Mouse (Mus musculus): ENCODE data around the gene Gm10837.
A peak's percentile ranks its signal among the peaks of the same experiment; 100 is the strongest.

Gene Gm10837

GRCm38 (mm10) chr14:122479461-122480109 lies 10.8 kb upstream of the Gm10837 start:
- no peak for DNase-seq

DNA sequence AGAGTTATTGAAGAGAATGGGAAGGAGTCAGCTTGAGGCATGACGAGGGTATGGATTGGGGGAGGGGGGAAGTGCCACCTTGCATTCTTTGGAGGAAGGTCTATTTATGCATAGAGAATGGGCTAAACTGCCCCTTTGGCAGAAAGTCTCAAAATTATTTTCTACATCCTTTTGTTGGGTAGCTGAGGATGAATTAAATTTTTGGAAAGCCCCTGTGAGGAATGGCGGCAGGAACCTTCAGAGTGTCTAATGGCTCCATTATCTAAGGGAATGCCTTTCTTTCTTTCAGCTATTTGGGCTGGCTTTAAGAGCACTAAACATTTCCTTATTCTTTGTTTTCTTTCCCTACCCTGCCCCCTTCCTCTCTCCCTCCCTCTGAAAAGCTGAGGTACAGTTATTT lies 10.0 kb upstream of the Gm10837 start:
- DNase-seq, result no peak

- no peak for DNase-seq
These were observed 9.2 kb upstream of the Gm10837 start for GRCm38 (mm10) chr14:122481181-122481580.

DNA sequence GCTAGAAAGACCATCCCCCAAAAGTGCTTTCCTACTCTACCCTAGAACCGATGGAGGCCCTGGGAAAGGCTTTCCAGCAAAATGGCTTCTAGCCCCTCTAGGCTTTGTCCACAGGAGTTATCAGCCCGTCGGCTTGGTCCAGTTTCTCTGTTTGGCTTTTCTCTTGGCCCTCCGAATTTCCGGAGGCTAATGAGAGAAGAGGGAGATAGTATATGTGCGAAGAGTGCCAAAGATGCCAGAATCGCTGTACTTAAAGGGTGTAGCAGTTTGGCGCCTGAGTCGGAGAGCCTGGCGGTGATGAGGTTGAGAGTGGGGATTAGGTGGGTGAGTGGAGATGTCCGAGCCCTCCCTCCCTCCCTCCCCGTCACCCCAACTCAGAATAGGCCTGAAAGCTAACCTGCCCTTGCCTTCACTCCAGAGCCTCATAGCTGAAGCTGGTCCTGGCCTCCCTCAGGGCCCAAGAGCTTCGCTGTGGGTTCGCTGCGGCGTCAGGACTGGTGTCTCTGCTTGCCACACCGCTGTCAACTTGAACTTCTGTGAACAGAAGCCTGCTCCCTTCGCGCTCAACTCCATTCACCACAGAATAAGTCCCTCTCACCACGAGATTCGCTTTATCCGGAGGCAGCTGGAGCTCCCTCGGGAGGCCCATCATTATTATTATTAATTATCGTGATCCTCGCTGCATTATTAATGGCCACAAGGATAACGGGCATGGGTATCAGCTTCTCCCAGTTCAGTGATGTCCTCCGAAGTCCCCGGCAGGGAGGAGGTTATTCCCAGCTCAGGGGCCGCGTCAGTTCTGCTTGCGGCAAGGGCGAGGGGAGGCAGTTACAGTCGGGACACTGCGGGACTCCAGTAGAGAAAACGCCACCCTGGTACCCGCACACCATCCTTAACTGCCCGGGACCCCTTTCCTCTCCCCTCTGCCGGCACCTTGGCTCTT lies 8.0 kb upstream of the Gm10837 start:
- no peak for DNase-seq

GRCm38 (mm10) chr14:122483024-122483385 lies 7.4 kb upstream of the Gm10837 start:
- DNase-seq, result no peak

GRCm38 (mm10) chr14:122483556-122484421 lies 6.6 kb upstream of the Gm10837 start:
- no peak for DNase-seq

DNA sequence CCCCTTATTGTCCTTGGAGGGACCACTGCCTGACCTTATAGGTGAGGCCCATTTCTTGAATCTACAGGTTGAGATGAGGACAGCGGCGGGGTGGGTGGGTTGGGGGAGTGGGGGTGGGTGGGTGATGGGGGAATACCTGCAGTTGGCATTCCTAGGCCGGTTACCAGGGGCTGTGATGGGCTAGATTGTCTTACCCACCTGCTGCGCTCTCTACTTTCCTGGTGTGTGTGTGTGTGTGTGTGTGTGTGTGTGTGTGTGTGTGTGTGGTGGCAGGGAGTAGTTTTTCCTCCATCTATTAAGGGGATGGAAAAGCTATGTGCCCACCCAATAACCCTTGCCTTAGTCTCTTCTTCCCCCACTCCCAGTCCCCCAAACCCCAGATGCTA lies 5.9 kb upstream of the Gm10837 start:
- no peak for DNase-seq

DNA sequence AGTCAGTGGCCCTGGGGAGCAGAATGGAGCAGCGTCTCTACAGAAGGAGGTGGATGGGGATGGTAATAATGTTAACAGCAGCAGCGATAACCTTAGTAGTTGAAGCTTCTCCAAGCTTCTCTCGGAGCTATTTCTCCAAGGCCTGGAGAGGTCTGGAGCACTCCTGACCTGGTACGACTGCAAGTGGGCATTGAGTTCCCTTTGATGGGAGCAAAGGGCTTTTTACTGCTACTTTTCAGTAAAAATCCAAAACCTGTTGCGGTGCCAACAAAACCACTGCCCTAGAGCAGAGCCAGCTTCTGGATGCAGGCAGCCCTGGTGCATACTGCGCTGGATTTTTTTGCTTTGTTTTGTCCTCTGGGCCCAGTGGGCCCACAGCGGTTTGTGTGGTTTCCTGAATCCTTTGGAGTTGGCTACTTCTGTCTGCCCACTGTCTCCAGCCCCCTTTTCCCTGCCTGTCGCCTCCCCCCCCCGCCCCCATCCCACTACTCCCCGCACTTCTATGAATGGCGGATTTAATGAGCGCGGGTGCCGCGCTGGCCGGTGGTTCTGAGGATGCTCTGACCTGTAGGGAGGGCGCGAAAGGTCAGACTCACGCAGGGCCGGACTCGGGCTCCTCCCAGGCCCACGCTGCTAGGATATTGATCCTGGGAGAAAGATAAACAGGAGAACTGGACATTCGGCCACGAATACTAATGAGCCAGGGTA lies 5.4 kb upstream of the Gm10837 start:
- no peak for DNase-seq

DNA sequence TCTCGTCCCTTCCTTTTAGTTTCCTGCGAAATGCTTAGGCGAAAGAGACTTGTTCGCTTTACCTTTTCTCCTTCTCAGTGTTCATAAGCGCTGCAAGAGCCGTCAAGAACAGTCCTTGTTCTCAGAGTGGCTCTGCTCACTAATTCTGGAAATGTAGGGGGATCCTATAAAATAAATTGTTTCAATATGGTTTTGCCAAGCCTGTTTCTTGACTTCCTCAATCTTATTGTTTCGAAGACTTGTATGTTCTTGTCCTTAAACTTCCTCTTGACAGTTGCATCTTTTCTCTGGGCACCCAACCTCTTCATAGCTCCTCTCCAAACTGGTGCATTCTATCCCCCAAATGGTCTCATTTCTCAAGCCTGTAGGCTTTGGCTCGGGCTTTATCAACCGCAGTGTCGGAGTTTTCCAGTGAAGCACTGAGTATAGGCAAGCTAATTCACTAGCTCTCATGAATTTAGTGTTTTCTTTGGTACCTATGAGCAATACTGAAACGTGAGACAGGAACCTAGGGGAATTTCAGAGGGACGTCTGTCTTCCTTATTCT lies 4.7 kb upstream of the Gm10837 start:
- no peak for DNase-seq

DNA sequence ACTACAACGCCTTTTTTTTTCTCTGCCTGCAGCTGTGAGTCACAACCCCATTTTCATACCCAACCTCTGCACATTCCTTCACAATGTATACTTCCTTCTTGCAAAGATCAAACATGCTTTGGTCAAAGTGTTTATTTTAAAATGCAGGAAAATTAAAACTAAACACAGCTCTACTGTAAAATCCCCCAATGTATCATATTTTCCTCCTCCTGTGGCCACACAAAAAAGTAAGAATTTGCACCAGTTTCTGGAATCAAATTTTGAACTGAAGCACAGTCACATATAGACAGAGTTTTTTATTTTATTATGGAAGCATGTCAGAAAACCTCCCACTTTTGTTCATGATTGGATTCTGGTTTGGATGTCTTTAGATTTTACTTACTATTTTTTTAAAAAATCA lies 3.8 kb upstream of the Gm10837 start:
- DNase-seq, result no peak

DNA sequence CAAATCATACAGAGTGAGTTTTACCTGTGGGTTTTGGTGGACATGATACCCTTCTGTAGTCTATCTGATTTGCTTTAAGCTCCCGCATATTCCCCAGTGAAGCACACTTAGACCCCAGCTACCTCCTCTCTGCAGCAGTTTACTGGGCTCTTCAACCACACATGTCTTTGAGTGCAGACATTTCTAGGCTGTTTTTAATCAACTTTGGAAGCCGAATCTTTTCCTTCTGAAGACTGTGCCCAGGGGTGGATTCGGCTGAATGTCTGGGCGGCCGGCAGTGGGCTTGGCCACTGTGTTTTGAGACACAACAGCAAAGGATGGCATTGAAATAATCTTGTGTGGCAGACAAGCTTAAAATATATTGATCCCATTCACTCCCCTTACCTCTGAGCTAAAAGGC lies 3.0 kb upstream of the Gm10837 start:
- DNase-seq, result no peak

DNA sequence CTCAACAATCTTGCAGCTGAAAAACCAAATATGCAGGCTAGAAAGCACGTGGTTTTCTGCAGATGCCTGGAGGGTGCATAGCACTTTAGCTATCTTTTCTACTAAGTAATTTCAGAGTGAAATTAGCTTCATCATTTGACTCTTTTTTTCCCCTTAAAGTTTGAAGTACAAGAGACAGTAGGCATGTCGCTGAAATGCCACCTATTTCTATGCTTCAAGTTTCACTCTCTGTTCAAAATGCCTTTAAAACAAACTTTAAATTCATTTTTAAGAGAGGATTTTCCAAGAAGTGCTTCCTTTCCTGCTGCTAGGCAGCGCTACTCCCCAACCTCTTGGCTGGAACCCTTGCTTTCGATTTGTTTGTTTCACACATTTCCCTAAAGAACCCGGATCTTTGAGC lies 1.3 kb upstream of the Gm10837 start:
- DNase-seq, result no peak

DNA sequence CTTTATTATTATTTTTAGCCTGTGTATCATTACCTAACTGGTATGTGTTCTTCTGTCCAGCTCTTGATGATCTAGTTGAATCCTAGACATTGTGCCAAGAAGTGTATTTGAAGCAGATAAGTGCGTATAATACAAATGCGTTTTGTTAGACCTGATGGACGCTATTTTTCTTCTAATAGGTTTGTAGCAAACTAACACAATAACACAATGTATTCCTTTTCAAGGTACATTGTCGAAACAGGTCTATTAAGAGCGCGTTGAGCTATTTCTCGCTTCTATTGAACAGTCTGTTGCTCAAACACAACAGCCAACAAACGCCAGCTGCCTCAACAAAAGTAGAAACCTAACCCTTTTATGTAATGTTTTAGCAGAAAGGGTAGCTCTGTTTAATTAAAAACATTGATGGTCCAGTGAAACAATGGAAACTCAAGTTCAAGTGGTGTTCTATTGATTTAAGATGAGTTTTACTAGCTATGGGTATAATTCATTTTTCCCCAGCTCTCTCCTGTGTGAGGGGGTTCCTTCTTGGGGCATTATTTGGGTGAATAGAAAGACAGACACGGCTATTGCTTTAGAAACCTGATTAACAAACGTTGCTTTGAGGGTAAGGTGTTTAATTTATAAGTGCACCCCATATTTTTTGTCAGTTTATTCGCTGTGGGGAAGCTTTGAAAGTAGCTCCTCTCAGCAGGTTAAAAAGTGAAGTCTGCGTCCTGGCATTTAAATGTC lies 536 bp upstream of the Gm10837 start:
- DNase-seq, result no peak

- no peak for DNase-seq
These were observed 1.1 kb downstream of the Gm10837 start for GRCm38 (mm10) chr14:122491521-122491920.

DNA sequence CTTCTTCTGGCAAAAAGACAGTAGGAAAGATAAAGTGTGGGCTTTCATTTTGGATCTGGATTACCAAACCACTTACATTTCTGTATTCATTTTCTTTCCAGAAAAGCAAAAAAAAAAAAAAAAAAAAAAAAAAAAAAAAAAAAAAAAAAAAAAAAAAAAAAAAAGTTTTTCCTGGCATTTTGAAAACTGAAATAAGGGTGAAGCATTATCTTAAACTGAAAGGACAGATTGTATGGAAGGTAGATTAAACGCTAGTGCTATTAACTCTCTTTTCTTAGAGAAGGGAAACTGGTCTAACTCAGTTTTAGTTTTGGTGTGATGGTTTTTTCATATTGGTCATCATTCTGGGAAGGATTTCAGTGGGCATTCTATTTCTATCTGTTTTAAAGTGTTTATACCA lies 1.6 kb downstream of the Gm10837 start:
- DNase-seq, result no peak

DNA sequence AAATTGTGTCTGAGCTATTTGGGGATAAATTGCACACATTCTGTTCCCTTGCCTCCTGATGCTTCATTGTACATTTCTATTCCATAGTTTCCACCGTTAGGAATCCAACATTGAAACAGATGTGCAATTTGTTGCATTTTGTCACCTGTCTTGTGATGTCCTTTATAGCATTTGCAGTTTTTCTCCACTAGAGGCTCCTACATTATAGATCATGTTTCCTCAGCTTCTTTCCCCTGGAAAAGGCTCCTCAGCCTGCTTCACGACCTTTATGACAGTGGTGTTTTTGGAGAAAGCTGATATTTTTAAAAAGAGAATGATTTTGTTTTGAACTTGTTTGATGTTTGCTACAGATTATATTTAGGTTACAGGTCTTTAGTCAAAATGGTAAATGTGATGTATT lies 18.7 kb downstream of the Gm10837 start:
- no peak for DNase-seq

- DNase-seq, result no peak
These were observed 21.1 kb downstream of the Gm10837 start for GRCm38 (mm10) chr14:122511519-122511918.

DNA sequence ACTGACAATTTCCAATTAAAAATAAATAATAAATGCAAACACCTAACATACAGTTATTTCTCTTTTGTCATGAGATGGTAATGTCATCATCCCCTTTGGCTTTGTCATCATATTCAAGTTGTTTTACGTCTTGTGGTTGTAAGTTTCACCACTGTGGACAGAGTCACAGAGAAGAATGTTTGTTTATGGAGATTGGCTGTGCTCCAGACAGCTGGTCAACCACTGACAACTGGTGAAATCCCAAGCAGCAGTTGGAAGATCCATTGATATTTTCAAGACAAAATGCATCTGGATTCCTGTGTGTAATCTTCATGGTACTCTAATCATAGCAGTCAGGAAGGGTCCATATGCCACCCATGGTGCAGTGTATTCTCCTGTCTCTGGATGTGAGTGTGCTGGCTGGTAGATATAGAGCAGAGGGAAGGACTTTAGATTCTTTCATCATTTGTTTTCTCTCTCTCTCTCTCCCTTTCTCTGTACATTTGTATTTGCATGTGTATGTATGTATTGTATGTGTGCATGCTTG lies 23.2 kb downstream of the Gm10837 start:
- no peak for DNase-seq

DNA sequence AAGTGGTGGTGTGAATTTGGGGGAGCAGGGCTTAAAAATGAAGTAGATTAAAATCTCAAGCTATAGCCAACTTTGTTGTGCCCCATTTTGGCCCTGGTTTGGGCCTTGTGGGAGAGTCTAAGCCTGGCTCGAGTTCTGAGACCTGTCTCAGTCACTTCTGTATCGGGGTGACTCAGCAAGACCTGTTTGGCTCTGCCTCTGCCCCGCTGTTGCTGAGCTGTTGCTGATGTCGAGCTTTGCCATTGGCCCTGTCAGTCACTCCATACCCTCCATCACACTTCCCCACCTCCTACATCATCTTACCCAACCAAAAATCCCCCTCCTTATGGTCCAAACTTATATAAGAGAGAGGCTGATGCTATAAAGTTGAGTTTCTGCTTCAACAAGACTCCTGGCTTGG lies 38.1 kb downstream of the Gm10837 start:
- no peak for DNase-seq

DNA sequence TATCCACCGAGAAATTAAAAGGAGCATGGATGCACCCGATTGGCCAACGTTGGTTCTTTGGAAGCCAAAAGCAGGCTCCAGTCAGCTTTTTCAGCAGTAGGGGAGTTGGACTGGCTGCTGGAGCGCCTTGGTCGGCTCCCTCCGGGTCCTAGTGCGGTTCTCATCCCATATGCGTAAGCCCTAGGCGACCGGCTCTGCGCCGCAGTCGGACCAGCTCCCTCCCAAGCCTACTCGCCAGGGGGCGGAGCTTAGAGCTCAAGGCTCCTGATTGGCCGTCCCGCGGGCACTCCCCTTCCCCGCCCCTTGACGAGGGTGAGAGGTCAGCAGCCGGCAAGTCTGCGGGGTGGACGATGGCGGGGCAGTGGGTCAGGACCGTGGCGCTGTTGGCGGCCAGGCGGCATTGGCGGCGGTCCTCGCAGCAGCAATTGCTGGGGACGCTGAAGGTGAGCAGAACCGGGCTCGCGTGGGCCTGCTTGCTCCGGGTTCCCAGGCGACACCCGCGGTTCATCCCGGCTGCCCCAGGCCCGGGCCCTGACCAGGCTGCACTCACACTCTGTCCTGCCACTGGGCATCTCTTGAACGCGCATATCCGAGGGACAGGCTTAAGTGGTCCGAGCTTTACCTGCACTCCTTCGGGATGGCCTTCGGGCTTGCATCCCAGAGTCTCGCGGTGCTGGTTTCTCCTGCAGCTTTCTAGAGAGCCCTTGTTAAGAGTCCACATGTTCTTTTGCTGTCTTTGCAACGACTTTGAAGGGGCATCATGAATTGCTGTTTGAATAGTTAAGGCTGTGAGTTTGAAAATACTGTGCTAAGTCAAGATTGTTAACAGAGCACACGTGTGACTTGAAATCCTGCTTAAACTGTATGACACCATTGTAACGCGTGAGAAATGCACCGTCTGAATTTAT lies 43.9 kb downstream of the Gm10837 start, which contains the start of gene Pcca:
Pcca (plus strand) TSS at position 308 of the 908 bp plus-strand sequence.
- DNase-seq, result peak; percentile 98

All from layer of hippocampus, adult 9-11 months (tissue).